Mouse (Mus musculus) stomach, embryonic 14.5 days (tissue): ENCODE data around the gene Rasgef1b. TPM values are rescaled to one million over a fixed set of nuclear protein-coding genes. Genes with fewer than 3 reads are reported as not detected.

Source experiments
- ATAC-seq: fragments of 200-750 bp; cut with Nextera tagmentation; 2 replicates; pipeline ENCODE4 v1.8.0; 2017; ENCODE audit warnings: low read depth, moderate TSS enrichment; ENCODE audit not compliant: insufficient number of reproducible peaks, insufficient read depth, low FRiP score
- H3K27ac ChIP-seq: fragments of 300-500 bp; sonication (generic); 2 replicates; pipeline ENCODE4 v1.5.1; 2014; ENCODE audit warnings: mild to moderate bottlenecking, low read length, moderate library complexity, mixed read lengths
- H3K27me3 ChIP-seq: fragments of 300-500 bp; sonication (generic); 2 replicates; pipeline ENCODE4 v1.6.1; 2014; ENCODE audit warnings: low read length, control low read depth, mixed read lengths; ENCODE audit not compliant: control insufficient read depth, insufficient read depth
- H3K36me3 ChIP-seq: fragments of 300-500 bp; sonication (generic); 2 replicates; pipeline ENCODE4 v1.6.1; 2014; ENCODE audit warnings: mild to moderate bottlenecking, control low read depth, low read length, moderate library complexity, mixed read lengths; ENCODE audit not compliant: control insufficient read depth, insufficient read depth
- H3K4me1 ChIP-seq: fragments of 300-500 bp; sonication (generic); 2 replicates; pipeline ENCODE4 v1.6.1; 2014; ENCODE audit warnings: low read length, control low read depth, mixed read lengths; ENCODE audit not compliant: control insufficient read depth, insufficient read depth
- H3K4me2 ChIP-seq: fragments of 300-500 bp; sonication (generic); replicated peaks from 2 replicates; pipeline ENCODE4 v1.6.1; 2014; ENCODE audit warnings: low read depth, low read length, control low read depth
- H3K4me3 ChIP-seq: fragments of 300-500 bp; sonication (generic); 2 replicates; pipeline ENCODE4 v1.5.1; 2014; ENCODE audit warnings: low read depth, low read length, control low read depth
- H3K9ac ChIP-seq: fragments of 300-500 bp; sonication (generic); replicated peaks from 2 replicates; pipeline ENCODE4 v1.6.1; 2014; ENCODE audit warnings: low read depth, mild to moderate bottlenecking, control low read depth, low read length, moderate library complexity, mixed read lengths
- H3K9me3 ChIP-seq: fragments of 300-500 bp; sonication (generic); 2 replicates; pipeline ENCODE4 v1.6.1; 2016; ENCODE audit warnings: low read depth, low read length, control low read depth; ENCODE audit not compliant: control insufficient read depth
- WGBS: fragments of 180-500 bp; shearing (Covaris S2); extraction: QIAGEN DNeasy Blood & Tissue Kit; methylation state at CpG from one replicate; pipeline ENCODE4 v1.1.7; 2014; 5-methylcytosine and 5-hydroxymethylcytosine counted together
- polyA plus RNA-seq: library from polyadenylated mRNA; unstranded; fragments of >200 nt; fragmentation: Nextera tagmentation; extraction: Ambion mirVana; gene quantifications from 2 replicates; pipeline ENCODE4 v1.2.1, GENCODE M21; 2014

Rasgef1b gene
- polyA plus RNA-seq, 1 experiment from 2014 or later = 13.9 TPM

- Histone ChIP-seq H3K4me1 (no peaks in the 10 kb centered on the region), H3K9me3 (no peaks in the 10 kb centered on the region), H3K4me3 (no peak overlapping the region), H3K27ac (no peak overlapping the region), H3K9ac (no peak overlapping the region), H3K4me2 (no peak overlapping the region), H3K27me3 (no peaks in the 10 kb centered on the region), H3K36me3 (no peaks in the 10 kb centered on the region)
- ATAC-seq = 0 out of 2 replicates have a peak, but pooled peaks have one; percentile 30
- 46% methylated on average over 1 of the region's 1 CpGs for WGBS
These were observed 95.3 kb downstream of the Rasgef1b start for GRCm38 (mm10) chr5:99633548-99633947.

GRCm38 (mm10) chr5:99632649-99633310, 96.1 kb downstream of the Rasgef1b start:
- peak; percentile 91 for ATAC-seq
- 0 out of 2 replicates have a peak overlapping the region, but pooled peaks have one; percentile 6 for H3K27ac ChIP-seq

GRCm38 (mm10) chr5:99630087-99630486, 98.8 kb downstream of the Rasgef1b start:
- no peaks in the 10 kb centered on the region for H3K36me3 ChIP-seq
- no peaks in the 10 kb centered on the region for H3K4me1 ChIP-seq
- WGBS = 83% methylated on average over 7 of the region's 7 CpGs
- H3K27me3 ChIP-seq = no peaks in the 10 kb centered on the region
- H3K9ac ChIP-seq = no peak overlapping the region
- no peak for ATAC-seq
- no peak overlapping the region for H3K4me2 ChIP-seq
- H3K9me3 ChIP-seq = no peaks in the 10 kb centered on the region
- no peak overlapping the region for H3K27ac ChIP-seq
- no peak overlapping the region for H3K4me3 ChIP-seq

More at GRCm38 (mm10) chr5:99632649-99633310, 96.1 kb downstream of the Rasgef1b start:
- H3K4me2 ChIP-seq = no peak overlapping the region
- 29% methylated on average over 11 of the region's 11 CpGs for WGBS
- no peaks in the 10 kb centered on the region for H3K27me3 ChIP-seq
- H3K36me3 ChIP-seq = no peaks in the 10 kb centered on the region
- no peak overlapping the region for H3K9ac ChIP-seq
- H3K4me1 ChIP-seq = no peaks in the 10 kb centered on the region
- no peaks in the 10 kb centered on the region for H3K9me3 ChIP-seq
- no peak overlapping the region for H3K4me3 ChIP-seq

- no peaks in the 10 kb centered on the region for H3K27me3 ChIP-seq
- ATAC-seq = no peak
- no peaks in the 10 kb centered on the region for H3K36me3 ChIP-seq
- H3K4me1 ChIP-seq = no peaks in the 10 kb centered on the region
- H3K27ac ChIP-seq = no peak overlapping the region
- 53% methylated on average over 3 of the region's 3 CpGs for WGBS
- H3K4me2 ChIP-seq = no peak overlapping the region
- H3K4me3 ChIP-seq = no peak overlapping the region
- H3K9me3 ChIP-seq = no peaks in the 10 kb centered on the region
- no peak overlapping the region for H3K9ac ChIP-seq
These were observed 103.3 kb downstream of the Rasgef1b start for GRCm38 (mm10) chr5:99625603-99626002.

- no peaks in the 10 kb centered on the region for H3K27me3 ChIP-seq
- no peak overlapping the region for H3K4me2 ChIP-seq
- no peak for ATAC-seq
- H3K4me1 ChIP-seq = 0 out of 2 replicates have a peak, but pooled peaks cover 3% of the 10 kb centered on the region
- no peak overlapping the region for H3K4me3 ChIP-seq
- no peaks in the 10 kb centered on the region for H3K36me3 ChIP-seq
- no peaks in the 10 kb centered on the region for H3K9me3 ChIP-seq
- no peak overlapping the region for H3K27ac ChIP-seq
- H3K9ac ChIP-seq = no peak overlapping the region
- WGBS = 87% methylated on average over 5 of the region's 5 CpGs
These were observed 108.1 kb downstream of the Rasgef1b start for GRCm38 (mm10) chr5:99620771-99621170.

- WGBS = 23% methylated on average over 5 of the region's 5 CpGs
- Histone ChIP-seq H3K4me2 (no peak overlapping the region), H3K4me1 (peaks cover 12% of the 10 kb centered on the region; the same call in 1 of the 2 replicates), H3K36me3 (no peaks in the 10 kb centered on the region), H3K27ac (no peak overlapping the region), H3K4me3 (no peak overlapping the region), H3K9me3 (no peaks in the 10 kb centered on the region), H3K27me3 (no peaks in the 10 kb centered on the region), H3K9ac (no peak overlapping the region)
- no peak for ATAC-seq
These were observed 111.5 kb downstream of the Rasgef1b start for GRCm38 (mm10) chr5:99617271-99617800.

GRCm38 (mm10) chr5:99613321-99614118, 115.3 kb downstream of the Rasgef1b start:
- no peaks in the 10 kb centered on the region for H3K36me3 ChIP-seq
- H3K4me1 ChIP-seq = peaks cover 12% of the 10 kb centered on the region; the same call in 1 of the 2 replicates
- no peak overlapping the region for H3K27ac ChIP-seq
- WGBS = 2% methylated on average over 24 of the region's 24 CpGs
- H3K9ac ChIP-seq = no peak overlapping the region
- no peaks in the 10 kb centered on the region for H3K9me3 ChIP-seq
- H3K4me2 ChIP-seq = peak overlapping the region; percentile 31
- peaks cover 3% of the 10 kb centered on the region; the same call in 1 of the 2 replicates for H3K27me3 ChIP-seq
- H3K4me3 ChIP-seq = peak overlapping the region; percentile 11; the same call in 1 of the 2 replicates
- peak; percentile 47 for ATAC-seq

GRCm38 (mm10) chr5:99607602-99608001, 121.3 kb downstream of the Rasgef1b start:
- Histone ChIP-seq H3K9me3 (no peaks in the 10 kb centered on the region), H3K4me3 (no peak overlapping the region), H3K4me1 (no peaks in the 10 kb centered on the region; the same call in 1 of the 2 replicates), H3K9ac (no peak overlapping the region), H3K4me2 (no peak overlapping the region), H3K36me3 (no peaks in the 10 kb centered on the region), H3K27me3 (peaks cover 3% of the 10 kb centered on the region; the same call in 1 of the 2 replicates), H3K27ac (no peak overlapping the region)
- WGBS = 57% methylated on average over 5 of the region's 5 CpGs
- ATAC-seq = no peak
